Comparison of ENCODE assay signal across 13 mouse cellular contexts in genomic region chr12:112859930-112860329, GRCm38 (mm10). TPM values are rescaled to one million over a fixed set of nuclear protein-coding genes. Genes with fewer than 3 reads are reported as not detected.
DNase-seq lines count a peak whose midpoint lies in the region; ATAC-seq lines count a peak whose summit lies in the region.
"Had no signal": no experiment of that assay in that cellular context is flagged by ENCODE, and none has a peak within 500 bp of the region (broad histone marks: within the 10 kb centered on the region; RNA-seq: fewer than 3 reads in every experiment).

No protein-coding gene starts in this region.

- intact Hi-C loops in left cerebral cortex, postnatal 36 days (cut with DNase I): no loop called here

- H3K27me3 ChIP-seq in splenic B cell, adult 2 months (ENCODE audit: control insufficient read depth, insufficient read depth, low read length, poor library complexity, severe bottlenecking): no peaks in the 10 kb centered on the region
- H3K27me3 ChIP-seq: heart, embryonic 13.5 days; limb, embryonic 12.5 days had no signal

- peak; percentile 16 for DNase-seq in kidney, postnatal 10 days
- DNase-seq in kidney, postnatal 14 days: no peak
- DNase-seq in induced T-regulatory cell, adult 2 months (ENCODE audit: low read depth): peak; percentile 96
- DNase-seq in splenic B cell, adult 2 months (ENCODE audit: low read depth, low spot score): peak; percentile 75
- no peak for DNase-seq in left cerebral cortex, postnatal 36 days (ENCODE audit: low spot score in 2 of 2)
- DNase-seq in kidney, adult 8-10 months: no peak
- DNase-seq in Muller cell, postnatal 12 days (ENCODE audit: inconsistent ontology term): no peak
- DNase-seq: lung, postnatal 36 days had no signal

- 0 out of 2 replicates have a peak, but pooled peaks cover 1% of the 10 kb centered on the region for H3K36me3 ChIP-seq in splenic B cell, adult 2 months (ENCODE audit: control insufficient read depth, insufficient read depth, low read length, poor library complexity, severe bottlenecking)
- H3K36me3 ChIP-seq: heart, embryonic 13.5 days; limb, embryonic 12.5 days had no signal

- ATAC-seq in CD4-positive, CD25-positive, alpha-beta regulatory T cell, adult 4 months: peak; percentile 60
- ATAC-seq: intestine, embryonic 16.5 days had no signal

RNA-seq across cellular contexts. Expression of gene Gpr132, which starts 8.1 kb away (rescaled TPM):
- polyA plus RNA-seq in CD4-positive, CD25-positive, alpha-beta regulatory T cell, adult 4 months (2017; shearing (Covaris generic)): 100 to 1,000 TPM in 1 of 2 experiments, 10 to 100 TPM in 1; 79.5 to 107 TPM
- total RNA-seq in left cerebral cortex, postnatal 36 days (2021): not detected
- total RNA-seq: layer of hippocampus, adult 8-10 months had no signal
- polyA plus RNA-seq: limb, embryonic 12.5 days had no signal

RNA-seq across cellular contexts. Expression of gene Cdca4, which starts 30.7 kb away (rescaled TPM):
- polyA plus RNA-seq in CD4-positive, CD25-positive, alpha-beta regulatory T cell, adult 4 months (2017; shearing (Covaris generic)): 10 to 100 TPM; 70.5 to 85.8 TPM
- 10 to 100 TPM in 1 of 2 experiments, 1 to 10 TPM in 1; 9.2 to 10.9 TPM for total RNA-seq in left cerebral cortex, postnatal 36 days (2021)

RNA-seq across cellular contexts. Expression of gene Clba1, which starts 51.2 kb away (rescaled TPM):
- polyA plus RNA-seq in CD4-positive, CD25-positive, alpha-beta regulatory T cell, adult 4 months (2017; shearing (Covaris generic)): under 1 TPM in 1 of 2 experiments, not detected in 1; 0.22 TPM
- total RNA-seq in left cerebral cortex, postnatal 36 days (2021): 10 to 100 TPM; 17.4 to 22.1 TPM

RNA-seq across cellular contexts. Expression of gene Ahnak2, which starts 57.5 kb away (rescaled TPM):
- not detected for polyA plus RNA-seq in CD4-positive, CD25-positive, alpha-beta regulatory T cell, adult 4 months (2017; shearing (Covaris generic))
- total RNA-seq in left cerebral cortex, postnatal 36 days (2021): 1 to 10 TPM; 6.1 to 6.8 TPM

Comparison
In these comparisons a context has a peak if more than half of its experiments do, and no peak if none do; other contexts are left out.
1. DNase-seq: peak in kidney, postnatal 10 days (single experiment), induced T-regulatory cell, adult 2 months (single experiment) and splenic B cell, adult 2 months (single experiment); none in kidney, postnatal 14 days (single experiment), left cerebral cortex, postnatal 36 days (0 of 2), kidney, adult 8-10 months (0 of 2) and Muller cell, postnatal 12 days (single experiment).